Mouse (Mus musculus) liver, postnatal 0 days (tissue): Measurements from ENCODE around the gene Asb6. TPM values are rescaled to one million over a fixed set of nuclear protein-coding genes. Genes with fewer than 3 reads are reported as not detected.

Experiments used
- ATAC-seq: fragments of 200-750 bp; cut with Nextera tagmentation; 2 replicates; pipeline ENCODE4 v1.8.0; 2017; ENCODE audit warnings: mild to moderate bottlenecking, moderate library complexity
- DNase-seq: peaks from one replicate; pipeline ENCODE4 v3.0.0-alpha.2; 2016
- H3K27ac ChIP-seq: fragments of 300-500 bp; sonication (generic); 2 replicates; pipeline ENCODE4 v1.5.1; 2014; ENCODE audit warnings: antibody characterized with exemption, moderate library complexity, mild to moderate bottlenecking, low read depth
- H3K27me3 ChIP-seq: fragments of 300-500 bp; sonication (generic); 2 replicates; pipeline ENCODE4 v1.6.1; 2014; ENCODE audit warnings: low read length, control low read depth, mixed read lengths; ENCODE audit not compliant: insufficient read depth
- H3K36me3 ChIP-seq: fragments of 300-500 bp; sonication (generic); replicated peaks from 2 replicates; pipeline ENCODE4 v1.6.1; 2014; ENCODE audit warnings: mild to moderate bottlenecking, control low read depth, low read length, moderate library complexity, mixed read lengths; ENCODE audit not compliant: insufficient read depth
- H3K4me1 ChIP-seq: fragments of 300-500 bp; sonication (generic); 2 replicates; pipeline ENCODE4 v1.6.1; 2014; ENCODE audit warnings: antibody characterized with exemption, mild to moderate bottlenecking, control low read depth; ENCODE audit not compliant: insufficient read depth
- H3K4me2 ChIP-seq: fragments of 300-500 bp; sonication (generic); 2 replicates; pipeline ENCODE4 v1.6.1; 2014; ENCODE audit warnings: low read depth, mild to moderate bottlenecking, low read length, moderate library complexity, mixed read lengths
- H3K4me3 ChIP-seq: fragments of 300-500 bp; sonication (generic); 2 replicates; pipeline ENCODE4 v1.5.1; 2014; ENCODE audit warnings: low read depth, low read length
- H3K9ac ChIP-seq: fragments of 300-500 bp; sonication (generic); replicated peaks from 2 replicates; pipeline ENCODE4 v1.6.1; 2014; ENCODE audit warnings: mild to moderate bottlenecking, moderate library complexity
- H3K9me3 ChIP-seq: fragments of 300-500 bp; sonication (generic); 2 replicates; pipeline ENCODE4 v1.6.1; 2016; ENCODE audit warnings: mild to moderate bottlenecking, control low read depth, low read length, mixed read lengths
- CTCF ChIP-seq: sonication (generic); IDR thresholded peaks from 2 replicates; pipeline ENCODE4 v1.5.1; 2016; ENCODE audit warnings: antibody characterized with exemption, low read depth
- EP300 ChIP-seq: IDR thresholded peaks from 2 replicates; pipeline ENCODE4 v1.6.1; 2016; ENCODE audit warnings: antibody characterized with exemption, low read depth, mild to moderate bottlenecking
- WGBS: fragments of 180-500 bp; shearing (Covaris S2); extraction: QIAGEN DNeasy Blood & Tissue Kit; methylation state at CpG from one replicate; pipeline ENCODE4 v1.1.7; 2014; ENCODE audit not compliant: insufficient replicate concordance; 5-methylcytosine and 5-hydroxymethylcytosine counted together
- polyA plus RNA-seq: library from polyadenylated mRNA; unstranded; fragments of >200 nt; fragmentation: Nextera tagmentation; extraction: Ambion mirVana; gene quantifications from 2 replicates; pipeline ENCODE4 v1.2.1, GENCODE M21; 2015

Gene Asb6
- polyA plus RNA-seq, 1 experiment from 2014 or later = 16.9 TPM

DNA sequence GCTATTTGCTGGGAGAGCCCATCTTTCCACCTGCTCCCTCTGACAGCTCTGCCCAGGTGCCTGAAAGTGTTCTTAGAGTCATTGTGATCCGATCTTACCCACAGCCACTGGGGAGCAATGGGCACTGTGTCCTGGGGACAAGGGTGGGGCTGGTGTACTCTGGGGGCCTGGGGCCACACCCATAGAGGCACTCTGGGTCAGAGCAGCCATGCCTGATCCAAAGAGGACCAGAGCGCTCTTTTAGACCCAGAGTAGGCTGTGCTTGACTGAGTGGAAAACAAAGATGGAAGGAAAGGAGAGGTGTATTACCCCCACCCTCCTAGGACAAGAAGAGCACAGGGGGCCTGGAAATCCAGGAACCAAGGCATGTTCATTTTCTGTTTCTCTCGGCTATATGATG lies 26.5 kb downstream of the Asb6 start, which contains the start of gene 1700001O22Rik:
1700001O22Rik (minus strand) TSS at position 58 of the 400 bp plus-strand sequence.
- no peak within 1 kb of the TSS for H3K9ac ChIP-seq
- no peak within 1 kb of the TSS for H3K4me3 ChIP-seq
- H3K4me2 ChIP-seq = no peak within 1 kb of the TSS
- peaks cover 22% of the 10 kb centered on the region for H3K4me1 ChIP-seq
- ATAC-seq = no peak
- H3K27me3 ChIP-seq = peaks cover 38% of the 10 kb centered on the region
- no peak for DNase-seq
- no peak within 1 kb of the TSS for H3K27ac ChIP-seq
- WGBS = 70% methylated on average over 3 of the region's 3 CpGs
- no peaks in the 10 kb centered on the region for H3K36me3 ChIP-seq
- TF ChIP-seq CTCF (no peak), EP300 (no peak)
- no peaks in the 10 kb centered on the region for H3K9me3 ChIP-seq

DNA sequence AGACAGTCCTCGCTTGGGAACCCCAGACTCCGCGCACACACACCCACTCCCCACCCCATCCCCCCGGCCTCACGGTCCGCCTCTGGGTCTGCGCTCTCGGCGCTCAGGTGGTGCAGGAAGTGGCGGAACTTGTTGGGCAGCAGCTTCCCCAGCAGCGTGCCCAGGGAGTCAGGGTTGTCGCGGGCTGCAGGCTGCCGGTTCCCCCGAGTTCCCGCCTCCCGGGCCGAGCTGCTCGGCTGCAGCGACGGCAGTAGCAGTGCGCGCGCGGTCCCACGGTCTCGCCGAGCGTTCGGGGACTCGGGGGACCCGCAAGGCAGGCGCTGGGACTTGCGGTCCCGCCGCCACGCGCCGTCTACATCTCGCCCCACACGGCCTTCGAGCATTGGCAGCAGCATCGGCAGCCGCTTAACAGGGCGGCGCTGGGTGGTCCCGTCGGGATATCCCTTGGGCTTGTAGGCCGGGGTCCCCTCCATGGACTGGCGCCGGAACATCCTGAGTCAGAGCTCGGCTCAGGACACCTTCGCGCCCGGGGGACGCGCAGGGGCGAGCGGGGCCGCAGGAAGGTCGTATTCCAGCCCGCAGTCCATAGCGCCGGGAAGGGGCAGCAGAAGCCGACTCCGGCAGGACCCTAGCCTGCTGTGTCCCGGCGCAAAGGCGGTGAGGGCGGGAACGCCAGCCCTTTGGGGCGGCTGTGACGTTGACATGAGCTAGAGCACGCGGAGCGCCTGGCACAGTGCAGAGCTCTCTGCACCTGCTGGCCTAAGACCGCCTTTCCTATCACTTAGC lies 28.9 kb downstream of the Asb6 start:
- DNase-seq (no peak), ATAC-seq (peak; percentile 57)
- Histone ChIP-seq H3K36me3 (no peaks in the 10 kb centered on the region), H3K9ac (peak overlapping the region; percentile 12; the same call in 1 of the 2 replicates), H3K4me1 (peaks cover 16% of the 10 kb centered on the region), H3K9me3 (no peaks in the 10 kb centered on the region), H3K27me3 (peaks cover 47% of the 10 kb centered on the region), H3K4me2 (peak overlapping the region; percentile 64), H3K4me3 (peak overlapping the region; percentile 43), H3K27ac (no peak overlapping the region)
- TF ChIP-seq CTCF = no peak
- TF ChIP-seq EP300 = no peak
- under 1% methylated on average over 71 of the region's 77 CpGs for WGBS

DNA sequence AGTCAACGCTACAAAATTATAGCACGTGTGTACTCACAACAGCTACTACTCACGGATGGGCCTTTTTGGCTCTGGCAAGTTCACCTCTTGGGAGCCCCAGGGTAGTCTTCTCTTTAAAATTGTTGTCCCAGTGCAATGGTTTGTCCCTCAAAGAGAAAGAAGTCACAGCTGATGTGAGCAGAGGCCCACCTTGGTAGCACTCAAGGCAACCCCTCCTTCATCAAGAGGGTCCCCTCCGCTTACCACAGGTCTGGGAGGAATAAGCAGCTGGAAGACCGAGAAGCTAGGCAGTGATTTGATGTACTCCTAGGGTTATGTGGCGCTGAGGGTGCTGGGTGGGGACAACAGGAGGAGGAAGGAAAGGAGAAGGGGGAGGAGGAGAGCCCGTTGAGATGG lies 29.5 kb downstream of the Asb6 start:
- H3K4me3 ChIP-seq = peak overlapping the region; percentile 43

GRCm38 (mm10) chr2:30799456-30799855 lies 30.7 kb downstream of the Asb6 start:
- H3K4me2 ChIP-seq = no peak overlapping the region
- H3K9me3 ChIP-seq = no peaks in the 10 kb centered on the region
- no peak overlapping the region for H3K27ac ChIP-seq
- 73% methylated on average over 3 of the region's 3 CpGs for WGBS
- H3K36me3 ChIP-seq = no peaks in the 10 kb centered on the region
- TF ChIP-seq EP300 = no peak
- no peak for TF ChIP-seq CTCF
- peaks cover 47% of the 10 kb centered on the region for H3K27me3 ChIP-seq
- no peak overlapping the region for H3K9ac ChIP-seq
- DNase-seq = no peak
- H3K4me3 ChIP-seq = no peak overlapping the region
- ATAC-seq = no peak
- peaks cover 17% of the 10 kb centered on the region for H3K4me1 ChIP-seq

More for the DNA sequence above, 29.5 kb downstream of the Asb6 start:
- Histone ChIP-seq H3K9ac (no peak overlapping the region), H3K4me1 (peaks cover 17% of the 10 kb centered on the region), H3K27ac (no peak overlapping the region), H3K9me3 (no peaks in the 10 kb centered on the region), H3K4me2 (peak overlapping the region; percentile 64), H3K36me3 (no peaks in the 10 kb centered on the region), H3K27me3 (peaks cover 47% of the 10 kb centered on the region)
- ATAC-seq (no peak), DNase-seq (no peak)
- 32% methylated on average over 7 of the region's 7 CpGs for WGBS
- TF ChIP-seq CTCF (no peak), EP300 (no peak)

GRCm38 (mm10) chr2:30796382-30796781 lies 33.8 kb downstream of the Asb6 start:
- no peaks in the 10 kb centered on the region for H3K36me3 ChIP-seq
- no peak overlapping the region for H3K27ac ChIP-seq
- H3K9me3 ChIP-seq = no peaks in the 10 kb centered on the region
- ATAC-seq (peak; percentile 28; the same call in 1 of the 2 replicates), DNase-seq (peak; percentile 66)
- H3K27me3 ChIP-seq = peaks cover 32% of the 10 kb centered on the region
- H3K4me3 ChIP-seq = no peak overlapping the region
- TF ChIP-seq CTCF = no peak
- TF ChIP-seq EP300 = no peak
- H3K9ac ChIP-seq = no peak overlapping the region
- 1% methylated on average over 11 of the region's 11 CpGs for WGBS
- H3K4me1 ChIP-seq = peaks cover 12% of the 10 kb centered on the region
- peak overlapping the region; percentile 59 for H3K4me2 ChIP-seq

- no peaks in the 10 kb centered on the region for H3K36me3 ChIP-seq
- H3K4me2 ChIP-seq = peak overlapping the region; percentile 59; the same call in 1 of the 2 replicates
- H3K27me3 ChIP-seq = peaks cover 27% of the 10 kb centered on the region
- no peak for DNase-seq
- peaks cover 7% of the 10 kb centered on the region for H3K4me1 ChIP-seq
- TF ChIP-seq CTCF = no peak
- H3K27ac ChIP-seq = no peak overlapping the region
- no peak overlapping the region for H3K4me3 ChIP-seq
- no peaks in the 10 kb centered on the region for H3K9me3 ChIP-seq
- H3K9ac ChIP-seq = no peak overlapping the region
- ATAC-seq = no peak
- 71% methylated on average over 5 of the region's 5 CpGs for WGBS
These were observed 34.3 kb downstream of the Asb6 start for GRCm38 (mm10) chr2:30795889-30796275.
